Mouse (Mus musculus) cerebellum, adult 2 months (tissue): ENCODE results near the gene Ebf1.

ENCODE experiments used
- CTCF ChIP-seq: fragments of 200-500 bp; IDR thresholded peaks from 2 replicates; pipeline ENCODE4 v1.5.1; 2011; ENCODE audit warnings: low read depth, mild to moderate bottlenecking, control low read depth, low read length, moderate library complexity, borderline replicate concordance; ENCODE audit not compliant: insufficient read depth
- POLR2A ChIP-seq: fragments of 200-500 bp; IDR thresholded peaks from 2 replicates; pipeline ENCODE4 v1.6.1; 2011; ENCODE audit warnings: low read length, control low read depth, borderline replicate concordance; ENCODE audit not compliant: insufficient read depth

GRCm38 (mm10) chr11:44984381-44984780, 367.3 kb downstream of the Ebf1 start:
- TF ChIP-seq CTCF (no peak), POLR2A (no peak)
